Mouse (Mus musculus) limb, embryonic 10.5 days (tissue): ENCODE results near the gene Kcnc3. TPM values are rescaled to one million over a fixed set of nuclear protein-coding genes. Genes with fewer than 3 reads are reported as not detected.
A peak's percentile ranks its signal among the peaks of the same experiment; 100 is the strongest.

Experiments used
- DNase-seq: peaks from one replicate; pipeline ENCODE4 v3.0.0-alpha.2; 2017; ENCODE audit warnings: low spot score
- H3K27ac ChIP-seq: fragments of 300-500 bp; sonication (generic); 2 replicates; pipeline ENCODE4 v1.5.1; 2016; ENCODE audit warnings: mild to moderate bottlenecking
- H3K27me3 ChIP-seq: fragments of 300-500 bp; sonication (generic); 2 replicates; pipeline ENCODE4 v1.6.1; 2016; ENCODE audit warnings: low read depth, mild to moderate bottlenecking; ENCODE audit not compliant: poor library complexity, severe bottlenecking
- H3K36me3 ChIP-seq: fragments of 300-500 bp; sonication (generic); 2 replicates; pipeline ENCODE4 v1.6.1; 2016; ENCODE audit warnings: mild to moderate bottlenecking, moderate library complexity
- H3K4me1 ChIP-seq: fragments of 300-500 bp; sonication (generic); 2 replicates; pipeline ENCODE4 v1.6.1; 2016
- H3K4me3 ChIP-seq: fragments of 300-500 bp; sonication (generic); 2 replicates; pipeline ENCODE4 v1.5.1; 2016; ENCODE audit warnings: mild to moderate bottlenecking, moderate library complexity
- H3K9me3 ChIP-seq: fragments of 300-500 bp; sonication (generic); replicated peaks from 2 replicates; pipeline ENCODE4 v1.6.1; 2016; ENCODE audit warnings: mild to moderate bottlenecking
- WGBS: fragments of 180-500 bp; shearing (Covaris S2); methylation state at CpG from one replicate; pipeline ENCODE4 v1.1.7; 2016; 5-methylcytosine and 5-hydroxymethylcytosine counted together
- polyA plus RNA-seq: library from polyadenylated mRNA; unstranded; fragments of >200 nt; fragmentation: Nextera tagmentation; extraction: Ambion mirVana; gene quantifications from 2 replicates; pipeline ENCODE4 v1.2.1, GENCODE M21; 2016

The Kcnc3 gene
- 0.21 and 0.28 TPM in 2 replicates for polyA plus RNA-seq

- Histone ChIP-seq H3K36me3 (no peaks in the 10 kb centered on the region), H3K27me3 (peaks cover 86% of the 10 kb centered on the region), H3K4me3 (peak within 1 kb of the TSS; percentile 64), H3K9me3 (no peaks in the 10 kb centered on the region), H3K27ac (peak within 1 kb of the TSS; percentile 54), H3K4me1 (peaks cover 65% of the 10 kb centered on the region)
- DNase-seq = peak; percentile 95
- under 1% methylated on average over 79 of the region's 80 CpGs for WGBS
These were observed at the start of gene Kcnc3 for GRCm38 (mm10) chr7:44590402-44591347. Gene Kcnc3, plus strand, starts transcription at chr7:44590664.

- Histone ChIP-seq H3K4me1 (peaks cover 8% of the 10 kb centered on the region), H3K27me3 (no peaks in the 10 kb centered on the region), H3K4me3 (no peak overlapping the region), H3K36me3 (peaks cover 91% of the 10 kb centered on the region), H3K27ac (no peak overlapping the region), H3K9me3 (no peaks in the 10 kb centered on the region)
- 96% methylated on average over 11 of the region's 11 CpGs for WGBS
- no peak for DNase-seq
These were observed 47.9 kb upstream of the Kcnc3 start for GRCm38 (mm10) chr7:44542555-44542954.

- DNase-seq = no peak
- Histone ChIP-seq H3K4me3 (no peak overlapping the region), H3K27ac (no peak overlapping the region), H3K9me3 (no peaks in the 10 kb centered on the region), H3K4me1 (peaks cover 13% of the 10 kb centered on the region), H3K36me3 (peaks cover 86% of the 10 kb centered on the region), H3K27me3 (no peaks in the 10 kb centered on the region)
- WGBS = 79% methylated on average over 12 of the region's 12 CpGs
These were observed 47.4 kb upstream of the Kcnc3 start for GRCm38 (mm10) chr7:44543071-44543470.

GRCm38 (mm10) chr7:44546274-44546673 lies 44.2 kb upstream of the Kcnc3 start:
- 95% methylated on average over 3 of the region's 3 CpGs for WGBS

GRCm38 (mm10) chr7:44547041-44547440 lies 43.4 kb upstream of the Kcnc3 start:
- H3K27me3 ChIP-seq = no peaks in the 10 kb centered on the region
- H3K4me1 ChIP-seq = peaks cover 14% of the 10 kb centered on the region
- WGBS = 97% methylated on average over 13 of the region's 13 CpGs
- H3K9me3 ChIP-seq = no peaks in the 10 kb centered on the region
- no peak for DNase-seq
- H3K4me3 ChIP-seq = peak overlapping the region; percentile 71
- H3K27ac ChIP-seq = no peak overlapping the region
- H3K36me3 ChIP-seq = peaks cover 73% of the 10 kb centered on the region

More at GRCm38 (mm10) chr7:44546274-44546673, 44.2 kb upstream of the Kcnc3 start:
- Histone ChIP-seq H3K4me1 (peaks cover 14% of the 10 kb centered on the region), H3K27me3 (no peaks in the 10 kb centered on the region), H3K9me3 (no peaks in the 10 kb centered on the region), H3K36me3 (peaks cover 73% of the 10 kb centered on the region), H3K27ac (no peak overlapping the region), H3K4me3 (no peak overlapping the region)
- no peak for DNase-seq

- Histone ChIP-seq H3K36me3 (peaks cover 72% of the 10 kb centered on the region), H3K9me3 (no peaks in the 10 kb centered on the region), H3K27ac (peak overlapping the region; percentile 88), H3K4me3 (peak overlapping the region; percentile 71), H3K27me3 (no peaks in the 10 kb centered on the region), H3K4me1 (peaks cover 18% of the 10 kb centered on the region)
- WGBS = 22% methylated on average over 5 of the region's 5 CpGs
- DNase-seq = no peak
These were observed 42.7 kb upstream of the Kcnc3 start for GRCm38 (mm10) chr7:44547725-44548124.

GRCm38 (mm10) chr7:44548497-44549087 lies 41.9 kb upstream of the Kcnc3 start, which contains the start of gene Pold1:
Gene Pold1, minus strand, starts transcription at chr7:44548849.
- WGBS = under 1% methylated on average over 43 of the region's 43 CpGs
- peaks cover 63% of the 10 kb centered on the region for H3K36me3 ChIP-seq
- no peaks in the 10 kb centered on the region for H3K27me3 ChIP-seq
- H3K9me3 ChIP-seq = no peaks in the 10 kb centered on the region
- H3K4me3 ChIP-seq = peak within 1 kb of the TSS; percentile 71
- peak; percentile 100 for DNase-seq
- H3K4me1 ChIP-seq = peaks cover 26% of the 10 kb centered on the region
- peak within 1 kb of the TSS; percentile 88 for H3K27ac ChIP-seq

- peaks cover 54% of the 10 kb centered on the region for H3K36me3 ChIP-seq
- H3K4me3 ChIP-seq = no peak overlapping the region
- H3K27me3 ChIP-seq = no peaks in the 10 kb centered on the region
- no peaks in the 10 kb centered on the region for H3K9me3 ChIP-seq
- 96% methylated on average over 23 of the region's 23 CpGs for WGBS
- DNase-seq = peak; percentile 29
- H3K4me1 ChIP-seq = peaks cover 29% of the 10 kb centered on the region
- H3K27ac ChIP-seq = no peak overlapping the region
These were observed 40.6 kb upstream of the Kcnc3 start for GRCm38 (mm10) chr7:44549621-44550408.

- Histone ChIP-seq H3K4me1 (peaks cover 29% of the 10 kb centered on the region), H3K4me3 (no peak overlapping the region), H3K27me3 (no peaks in the 10 kb centered on the region), H3K27ac (no peak overlapping the region), H3K36me3 (peaks cover 49% of the 10 kb centered on the region), H3K9me3 (no peaks in the 10 kb centered on the region)
- WGBS = 95% methylated on average over 12 of the region's 12 CpGs
- DNase-seq = no peak
These were observed 40.1 kb upstream of the Kcnc3 start for GRCm38 (mm10) chr7:44550409-44550678.

GRCm38 (mm10) chr7:44551301-44551700 lies 39.2 kb upstream of the Kcnc3 start:
- Histone ChIP-seq H3K27ac (no peak overlapping the region), H3K36me3 (peaks cover 41% of the 10 kb centered on the region), H3K4me1 (peaks cover 29% of the 10 kb centered on the region), H3K27me3 (no peaks in the 10 kb centered on the region), H3K4me3 (0 out of 2 replicates have a peak overlapping the region, but pooled peaks have one; percentile 17), H3K9me3 (no peaks in the 10 kb centered on the region)
- 95% methylated on average over 21 of the region's 21 CpGs for WGBS
- no peak for DNase-seq

- 78% methylated on average over 22 of the region's 22 CpGs for WGBS
- Histone ChIP-seq H3K9me3 (no peaks in the 10 kb centered on the region), H3K4me3 (0 out of 2 replicates have a peak overlapping the region, but pooled peaks have one; percentile 17), H3K4me1 (peaks cover 29% of the 10 kb centered on the region), H3K27me3 (no peaks in the 10 kb centered on the region), H3K36me3 (peaks cover 36% of the 10 kb centered on the region), H3K27ac (no peak overlapping the region)
- DNase-seq = no peak
These were observed 38.7 kb upstream of the Kcnc3 start for GRCm38 (mm10) chr7:44551731-44552130.

GRCm38 (mm10) chr7:44552141-44552908 lies 38.1 kb upstream of the Kcnc3 start:
- Histone ChIP-seq H3K4me1 (peaks cover 24% of the 10 kb centered on the region), H3K27me3 (no peaks in the 10 kb centered on the region), H3K27ac (no peak overlapping the region), H3K9me3 (no peaks in the 10 kb centered on the region), H3K4me3 (peak overlapping the region; percentile 89), H3K36me3 (peaks cover 33% of the 10 kb centered on the region)
- DNase-seq = no peak
- 84% methylated on average over 31 of the region's 31 CpGs for WGBS
